Mouse (Mus musculus): ENCODE results near the gene Gm3776.
"Not testable (repeated sequence)": the region's sequence is repeated elsewhere in the genome, so short reads cannot be mapped to it uniquely, and the experiment has no call there.

Gm3776 gene

DNA sequence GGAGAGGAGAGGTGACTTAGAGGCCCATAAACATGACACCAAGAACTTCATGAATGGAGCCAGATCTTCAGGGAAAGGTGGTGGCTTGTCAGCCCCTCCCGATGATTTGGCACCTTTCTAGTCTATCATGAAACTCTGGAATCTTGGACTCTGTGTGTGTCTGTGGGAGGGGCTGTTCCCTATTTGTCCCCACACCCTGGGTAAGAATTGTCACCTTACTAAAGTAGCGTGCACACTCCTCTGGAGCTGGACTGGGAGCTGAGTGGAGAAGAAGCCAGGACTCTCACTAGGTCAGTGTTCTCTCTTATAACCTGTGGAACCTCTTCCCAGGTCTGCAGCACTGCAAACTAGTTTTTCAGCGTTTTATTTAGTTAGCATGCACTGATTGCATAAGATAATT is at the start of gene Gm3776:
TSS of gene Gm3776 (plus strand) at position 216 of the 400 bp plus-strand sequence.
- DNase-seq (ENCODE audit: low spot score in 2 of 2): not testable (repeated sequence)

DNA sequence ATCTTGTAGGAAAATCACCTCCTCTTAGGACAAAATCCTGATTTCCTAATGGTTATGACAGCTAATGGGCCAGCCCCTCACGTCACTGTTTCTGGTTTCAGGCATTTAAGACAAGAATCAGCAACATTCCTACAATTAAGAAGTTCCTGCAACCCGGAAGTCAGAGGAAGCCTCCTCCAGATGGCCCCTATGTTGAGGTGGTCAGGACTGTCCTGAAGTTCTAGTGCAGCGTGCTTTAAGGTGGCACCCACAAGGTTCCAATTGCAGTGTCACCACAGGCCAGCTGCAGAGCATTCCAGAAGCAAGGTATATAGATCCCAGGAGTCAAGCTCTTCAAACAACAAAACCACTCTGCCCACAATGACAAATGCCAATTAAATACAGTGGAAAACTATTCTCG is 48.0 kb upstream of the Gm3776 start:
- no peak for DNase-seq (ENCODE audit: low spot score in 2 of 2)

DNA sequence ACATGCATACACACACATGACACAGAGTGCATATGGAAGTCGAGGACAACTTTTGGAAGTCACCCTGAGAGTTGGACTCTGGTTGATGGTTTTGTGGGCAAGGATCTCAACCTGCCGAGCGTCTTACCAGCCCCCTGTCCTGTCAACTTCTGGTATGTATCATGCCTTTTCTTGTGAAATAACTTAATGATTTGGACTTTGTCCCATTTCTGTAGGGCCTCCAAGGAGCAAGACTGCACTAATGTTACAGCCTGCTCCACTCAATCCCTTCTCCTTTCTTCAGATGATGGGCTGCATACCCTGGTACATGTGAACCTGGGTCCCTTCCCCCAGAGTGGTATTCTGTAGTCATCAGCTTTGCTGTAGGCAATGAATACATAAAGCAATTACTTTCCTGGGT is 46.9 kb upstream of the Gm3776 start:
- DNase-seq (ENCODE audit: low spot score in 2 of 2): no peak

DNA sequence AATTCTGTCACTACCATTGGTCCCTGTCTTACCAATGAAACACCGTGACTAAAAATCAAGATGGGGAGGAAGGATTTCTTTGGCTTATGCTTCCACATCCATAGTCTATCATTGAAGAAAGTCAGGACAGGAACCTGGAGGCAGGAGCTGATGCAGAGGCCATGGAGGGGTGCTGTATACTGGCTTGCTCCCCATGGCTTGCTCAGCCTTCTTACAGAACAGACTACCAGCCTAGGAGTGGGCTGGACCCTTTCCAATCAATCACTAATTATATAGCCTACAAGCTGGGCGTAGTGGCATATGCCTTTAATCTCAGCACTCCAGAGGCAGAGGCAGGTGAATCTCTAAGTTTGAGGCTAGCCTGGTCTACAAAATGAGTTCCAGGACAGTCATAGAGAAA is 46.1 kb upstream of the Gm3776 start:
- no peak for DNase-seq (ENCODE audit: low spot score in 2 of 2)

DNA sequence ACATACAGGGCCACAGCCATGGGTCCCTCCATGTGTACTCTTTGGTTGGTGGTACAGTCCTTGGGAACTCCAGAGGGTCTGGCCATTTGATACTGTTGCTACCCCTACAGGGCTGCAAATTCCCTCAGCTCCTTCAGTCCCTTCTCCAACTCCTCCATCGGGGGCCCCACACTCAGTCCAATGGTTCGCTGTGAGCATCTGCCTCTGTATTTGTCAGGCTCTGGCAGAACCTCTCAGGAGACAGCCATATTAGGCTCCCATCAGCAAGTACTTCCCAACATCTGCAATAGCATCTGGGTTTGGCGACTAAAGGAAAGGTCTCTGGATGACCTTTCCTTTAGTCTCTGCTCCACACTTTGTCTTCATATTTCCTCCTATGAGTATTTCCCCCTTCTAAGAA is 45.4 kb upstream of the Gm3776 start:
- no peak for DNase-seq (ENCODE audit: low spot score in 2 of 2)

DNA sequence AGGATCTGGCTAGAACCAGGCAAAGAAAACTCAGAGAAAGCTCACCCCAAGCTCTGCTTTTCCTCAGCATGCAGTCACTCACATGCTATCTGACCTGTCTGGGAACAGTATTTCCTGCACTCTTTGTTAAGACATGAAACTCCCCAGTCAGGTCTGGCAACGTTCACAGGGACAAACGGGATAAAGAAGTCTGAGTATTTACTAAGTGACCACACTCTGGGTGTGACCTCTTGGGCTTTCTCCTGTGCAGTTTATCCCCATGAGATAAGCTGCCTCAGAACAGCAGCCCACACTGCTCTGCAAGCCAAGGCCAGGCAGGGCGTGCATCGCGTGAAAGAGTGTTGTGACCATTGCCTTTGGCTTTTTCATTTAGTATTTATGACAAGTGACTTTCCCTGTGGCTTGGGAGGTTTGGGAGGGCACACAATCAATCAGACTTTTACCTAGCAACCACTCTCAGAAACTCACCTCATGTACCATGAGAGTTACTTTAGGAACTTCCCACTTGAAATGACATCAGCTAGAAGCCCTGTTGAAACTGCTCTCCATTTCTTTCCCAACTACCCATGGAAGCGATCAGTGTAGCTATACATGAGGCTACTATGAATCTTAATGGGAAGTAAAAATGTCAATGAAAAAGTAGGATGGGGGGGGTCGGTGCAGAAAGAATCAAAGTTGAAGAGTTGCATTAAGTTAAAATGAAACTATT is 44.4 kb upstream of the Gm3776 start:
- DNase-seq (ENCODE audit: low spot score in 2 of 2): no peak

DNA sequence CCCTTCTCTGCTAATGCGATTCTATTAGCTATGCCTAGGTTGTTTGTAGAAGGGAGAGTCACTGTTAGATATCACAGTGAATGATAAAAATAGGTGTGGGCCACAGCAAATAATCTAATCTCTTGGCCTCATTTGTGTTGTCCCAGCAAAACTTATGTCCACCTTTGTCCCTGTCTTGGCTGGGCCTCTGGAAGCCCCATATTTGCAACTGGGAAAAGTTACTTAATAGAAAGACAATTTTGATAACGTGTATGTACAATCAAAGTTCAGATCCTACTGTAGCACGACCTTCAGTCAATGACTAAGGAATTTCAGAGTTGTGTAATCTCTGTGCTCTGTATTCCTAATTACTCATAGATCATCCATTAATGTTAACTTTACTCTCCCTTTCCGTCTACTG is 39.9 kb upstream of the Gm3776 start:
- DNase-seq (ENCODE audit: low spot score in 2 of 2): no peak

DNA sequence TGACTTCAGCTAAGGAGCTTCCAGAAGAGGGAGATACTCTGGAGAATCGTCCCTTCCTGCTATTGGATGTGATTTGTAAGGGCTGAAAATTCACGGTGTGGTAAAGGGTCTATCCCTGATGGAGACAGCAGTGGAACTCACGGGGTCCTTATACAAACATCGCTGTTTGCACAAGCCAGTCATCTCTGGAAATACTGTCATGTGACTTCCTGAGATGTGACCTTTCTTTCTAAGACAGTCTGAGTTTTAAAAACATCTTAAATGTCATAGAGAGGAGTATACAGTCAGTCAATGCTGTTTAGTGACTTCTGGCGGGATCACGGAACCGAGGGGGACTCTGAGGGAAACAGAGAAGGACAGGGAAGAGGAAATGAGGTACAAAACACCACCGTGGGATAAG is 34.3 kb upstream of the Gm3776 start:
- DNase-seq (ENCODE audit: low spot score in 2 of 2): no peak

DNA sequence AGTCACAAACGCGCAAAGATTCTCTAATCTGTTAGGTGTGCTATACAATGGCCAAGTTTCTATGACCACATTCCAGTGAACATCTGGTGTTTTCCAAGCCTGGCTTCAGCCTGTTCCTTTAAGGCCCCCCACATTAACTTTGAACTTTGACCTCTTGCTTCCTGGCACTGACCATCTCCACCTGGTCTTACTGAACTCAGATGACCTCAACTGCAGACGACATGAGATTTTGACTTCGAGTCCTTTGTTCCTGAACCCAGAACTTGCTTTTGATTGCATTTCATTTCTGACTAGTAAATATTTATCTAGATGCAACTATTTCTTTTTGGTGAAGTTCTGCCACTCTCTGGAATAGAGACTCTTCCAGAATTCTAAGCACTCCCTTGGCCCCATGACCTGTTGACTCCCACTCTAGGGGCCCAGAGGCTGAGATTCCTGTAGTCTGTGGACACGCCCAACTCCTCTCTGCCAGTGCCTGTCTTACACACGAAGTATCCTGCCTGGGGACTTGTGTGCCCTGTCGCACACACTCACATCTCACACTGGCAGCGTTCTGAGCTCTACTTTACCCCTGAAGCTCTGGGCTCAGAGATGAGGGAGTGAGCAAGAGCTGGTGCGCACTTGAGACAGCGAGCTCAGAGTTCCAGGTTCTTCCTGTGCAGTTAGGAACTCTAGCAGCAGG is 33.6 kb upstream of the Gm3776 start:
- no peak for DNase-seq (ENCODE audit: low spot score in 2 of 2)

DNA sequence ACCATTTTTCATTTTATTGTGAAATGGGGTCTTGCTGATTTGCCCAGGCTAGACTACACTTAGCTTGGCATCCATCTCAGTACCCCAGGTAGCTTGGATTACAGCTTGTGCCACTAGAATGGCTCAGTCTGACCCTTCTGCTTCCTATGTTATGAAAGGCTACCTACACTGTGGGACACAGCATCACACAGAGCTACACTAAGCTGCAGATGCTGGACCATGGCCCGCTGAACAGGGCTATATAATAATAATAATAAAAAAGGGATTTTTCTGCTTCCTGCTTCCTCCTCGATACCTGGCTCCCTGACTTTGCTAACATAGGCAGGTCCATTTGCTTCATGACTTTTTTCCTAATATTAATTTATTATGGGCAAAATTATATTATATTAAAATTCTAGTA is 32.5 kb upstream of the Gm3776 start:
- DNase-seq (ENCODE audit: low spot score in 2 of 2): no peak

DNA sequence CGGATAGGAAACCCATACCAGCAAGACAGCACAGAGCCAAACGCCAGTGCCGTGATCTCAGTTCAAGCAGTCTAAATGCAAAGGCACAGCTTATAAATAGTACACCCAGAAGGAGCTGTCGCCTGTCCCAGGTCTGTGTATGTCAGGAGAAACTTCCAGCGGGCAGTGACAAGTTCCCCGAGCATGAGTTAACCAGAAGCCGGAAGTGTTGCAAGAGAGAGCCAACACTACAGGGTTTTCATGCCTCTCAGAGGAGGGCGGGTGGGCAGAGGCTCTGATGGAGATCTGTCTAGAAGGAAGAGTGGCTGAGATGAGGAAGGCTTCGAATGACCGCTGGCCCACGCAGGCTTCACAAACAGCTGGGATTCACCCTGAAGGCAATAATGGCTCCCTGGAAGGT is 31.6 kb upstream of the Gm3776 start:
- DNase-seq (ENCODE audit: low spot score in 2 of 2): no peak

DNA sequence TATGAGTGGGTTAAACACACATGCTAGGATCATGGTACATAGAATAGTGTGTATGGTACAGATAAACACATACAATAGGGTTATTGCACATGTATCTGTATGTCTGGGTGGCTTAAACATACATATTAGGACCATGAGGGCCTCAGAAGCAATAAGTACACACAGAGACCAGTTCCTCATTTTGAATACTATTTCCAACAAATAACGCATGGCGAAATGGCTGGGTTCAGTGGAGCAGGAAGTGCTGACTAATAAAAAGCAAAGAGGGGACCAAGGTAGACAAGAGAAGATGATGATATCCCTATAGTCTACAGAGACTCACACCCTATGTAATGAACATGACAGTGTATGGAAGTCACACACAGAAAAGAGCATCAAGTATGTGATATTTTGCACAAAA is 28.8 kb upstream of the Gm3776 start:
- no peak for DNase-seq (ENCODE audit: low spot score in 2 of 2)

DNA sequence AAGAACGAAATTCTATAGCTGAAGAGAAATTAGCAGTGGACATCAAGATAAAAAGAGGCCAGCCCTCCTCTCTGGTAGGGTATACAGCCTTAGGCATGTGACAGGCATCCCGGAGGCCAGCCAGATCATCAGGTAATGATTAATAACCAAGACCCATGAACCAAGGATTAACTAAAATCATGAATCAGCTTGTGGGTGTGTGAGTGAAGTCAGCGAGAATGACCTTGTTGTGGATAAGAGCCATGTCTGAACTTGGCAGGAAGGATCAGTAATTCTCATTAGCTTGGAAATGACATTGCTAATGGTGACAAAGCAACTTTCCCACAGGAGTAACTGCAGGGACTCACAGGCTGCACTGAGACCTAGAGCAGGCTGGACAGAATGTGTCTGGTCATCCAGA is 27.3 kb upstream of the Gm3776 start:
- not testable (repeated sequence) for DNase-seq (ENCODE audit: low spot score in 2 of 2)

DNA sequence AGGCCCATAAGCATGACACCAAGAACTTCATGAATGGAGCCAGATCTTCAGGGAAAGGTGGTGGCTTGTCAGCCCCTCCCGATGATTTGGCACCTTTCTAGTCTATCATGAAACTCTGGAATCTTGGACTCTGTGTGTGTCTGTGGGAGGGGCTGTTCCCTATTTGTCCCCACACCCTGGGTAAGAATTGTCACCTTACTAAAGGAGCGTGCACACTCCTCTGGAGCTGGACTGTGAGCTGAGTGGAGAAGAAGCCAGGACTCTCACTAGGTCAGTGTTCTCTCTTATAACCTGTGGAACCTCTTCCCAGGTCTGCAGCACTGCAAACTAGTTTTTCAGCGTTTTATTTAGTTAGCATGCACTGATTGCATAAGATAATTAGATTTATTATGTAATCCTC is 26.5 kb upstream of the Gm3776 start, which contains the start of gene Gsta1:
TSS of gene Gsta1 (plus strand) at position 196 of the 400 bp plus-strand sequence.
- not testable (repeated sequence) for DNase-seq (ENCODE audit: low spot score in 2 of 2)

DNA sequence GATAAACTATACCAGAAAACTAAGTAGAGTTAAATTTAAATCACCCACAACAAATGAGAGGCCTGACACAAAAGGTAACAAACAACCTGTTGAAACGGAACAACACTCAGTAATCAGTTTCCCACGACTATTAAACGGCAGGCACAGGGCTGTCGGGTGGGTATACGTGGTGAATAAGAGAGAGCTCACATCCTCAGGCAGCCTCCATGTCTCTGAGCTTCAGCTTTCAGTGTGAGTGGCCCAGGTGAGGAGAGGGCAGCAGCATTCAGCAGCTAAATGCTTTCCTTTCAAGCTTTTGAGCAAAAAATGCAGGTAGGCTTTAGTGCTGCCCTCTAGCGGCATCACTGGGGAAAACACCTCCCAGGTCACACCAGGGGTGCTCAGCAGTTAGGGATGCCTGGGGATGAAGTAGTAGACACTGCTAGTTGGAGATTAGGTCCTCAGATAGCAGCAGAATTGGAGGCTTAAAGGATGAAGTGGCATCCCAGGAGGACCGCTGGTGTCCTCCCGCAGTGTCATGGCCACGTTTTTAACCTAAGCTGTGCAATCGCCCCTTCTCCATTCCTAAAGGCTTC is 23.7 kb upstream of the Gm3776 start:
- not testable (repeated sequence) for DNase-seq (ENCODE audit: low spot score in 2 of 2)

DNA sequence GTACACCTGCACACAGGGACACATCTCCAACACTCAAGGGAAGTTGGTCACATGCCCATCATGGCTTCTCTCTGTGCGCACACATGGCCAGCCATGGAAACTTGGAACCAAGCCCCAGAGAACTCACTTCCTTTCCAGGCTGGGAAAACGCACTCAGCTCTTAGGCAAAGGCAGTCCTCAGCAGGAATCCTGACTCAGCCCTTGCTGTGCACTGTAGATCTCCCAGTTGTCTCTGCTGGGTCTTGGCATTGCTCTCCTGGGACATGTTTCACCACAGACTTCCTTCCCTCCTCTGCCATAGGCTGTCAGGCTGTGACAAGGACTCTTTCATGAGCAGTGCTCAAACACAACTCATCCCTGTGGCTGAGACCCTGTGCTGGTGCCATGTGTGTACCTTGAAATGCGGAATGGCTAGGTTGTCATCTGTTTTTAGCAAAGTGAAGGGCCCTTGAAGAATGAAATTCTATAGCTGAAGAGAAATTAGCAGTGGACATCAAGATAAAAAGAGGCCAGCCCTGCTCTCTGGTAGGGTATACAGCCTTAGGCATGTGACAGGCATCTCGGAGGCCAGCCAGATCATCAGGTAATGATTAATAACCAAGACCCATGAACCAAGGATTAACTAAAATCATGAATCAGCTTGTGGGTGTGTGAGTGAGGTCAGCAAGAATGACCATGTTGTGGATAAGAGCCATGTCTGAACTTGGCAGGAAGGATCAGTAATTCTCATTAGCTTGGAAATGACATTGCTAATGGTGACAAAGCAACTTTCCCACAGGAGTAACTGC is 1.1 kb upstream of the Gm3776 start:
- DNase-seq (ENCODE audit: low spot score in 2 of 2): not testable (repeated sequence)

DNA sequence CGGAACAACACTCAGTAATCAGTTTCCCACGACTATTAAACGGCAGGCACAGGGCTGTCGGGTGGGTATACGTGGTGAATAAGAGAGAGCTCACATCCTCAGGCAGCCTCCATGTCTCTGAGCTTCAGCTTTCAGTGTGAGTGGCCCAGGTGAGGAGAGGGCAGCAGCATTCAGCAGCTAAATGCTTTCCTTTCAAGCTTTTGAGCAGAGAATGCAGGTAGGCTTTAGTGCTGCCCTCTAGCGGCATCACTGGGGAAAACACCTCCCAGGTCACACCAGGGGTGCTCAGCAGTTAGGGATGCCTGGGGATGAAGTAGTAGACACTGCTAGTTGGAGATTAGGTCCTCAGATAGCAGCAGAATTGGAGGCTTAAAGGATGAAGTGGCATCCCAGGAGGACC is 2.8 kb downstream of the Gm3776 start:
- peak; percentile 2 to 11 for DNase-seq (ENCODE audit: low spot score in 2 of 2)

DNA sequence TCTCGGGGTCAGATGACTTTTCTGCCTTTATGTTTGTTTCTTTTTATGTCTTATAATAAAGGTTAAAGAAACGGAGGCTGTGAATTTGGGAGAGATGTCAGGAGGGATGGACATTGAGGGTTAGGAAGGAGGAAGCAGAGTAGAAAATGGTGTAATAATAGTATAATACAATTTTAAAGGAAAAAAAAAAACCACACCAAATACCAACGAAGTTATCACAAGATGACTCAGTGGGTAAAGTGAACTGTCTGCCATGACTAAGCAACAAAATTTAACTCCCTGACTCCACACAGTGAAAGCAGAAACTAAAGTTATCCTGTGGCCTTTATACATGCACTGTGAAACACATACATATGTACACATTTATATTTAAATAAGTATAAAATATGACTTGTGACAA is 14.0 kb downstream of the Gm3776 start:
- not testable (repeated sequence) for DNase-seq (ENCODE audit: low spot score in 2 of 2)

DNA sequence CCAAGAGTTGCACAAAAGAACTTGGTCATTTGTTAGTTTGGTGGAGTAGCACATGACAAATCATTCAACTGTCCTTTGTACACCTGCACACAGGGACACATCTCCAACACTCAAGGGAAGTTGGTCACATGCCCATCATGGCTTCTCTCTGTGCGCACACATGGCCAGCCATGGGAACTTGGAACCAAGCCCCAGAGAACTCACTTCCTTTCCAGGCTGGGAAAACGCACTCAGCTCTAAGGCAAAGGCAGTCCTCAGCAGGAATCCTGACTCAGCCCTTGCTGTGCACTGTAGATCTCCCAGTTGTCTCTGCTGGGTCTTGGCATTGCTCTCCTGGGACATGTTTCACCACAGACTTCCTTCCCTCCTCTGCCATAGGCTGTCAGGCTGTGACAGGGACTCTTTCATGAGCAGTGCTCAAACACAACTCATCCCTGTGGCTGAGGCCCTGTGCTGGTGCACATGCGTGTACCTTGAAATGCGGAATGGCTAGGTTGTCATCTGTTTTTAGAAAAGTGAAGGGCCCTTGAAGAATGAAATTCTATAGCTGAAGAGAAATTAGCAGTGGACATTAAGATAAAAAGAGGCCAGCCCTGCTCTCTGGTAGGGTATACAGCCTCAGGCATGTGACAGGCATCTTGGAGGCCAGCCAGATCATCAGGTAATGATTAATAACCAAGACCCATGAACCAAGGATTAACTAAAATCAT is 25.2 kb downstream of the Gm3776 start:
- not testable (repeated sequence) for DNase-seq (ENCODE audit: low spot score in 2 of 2)

DNA sequence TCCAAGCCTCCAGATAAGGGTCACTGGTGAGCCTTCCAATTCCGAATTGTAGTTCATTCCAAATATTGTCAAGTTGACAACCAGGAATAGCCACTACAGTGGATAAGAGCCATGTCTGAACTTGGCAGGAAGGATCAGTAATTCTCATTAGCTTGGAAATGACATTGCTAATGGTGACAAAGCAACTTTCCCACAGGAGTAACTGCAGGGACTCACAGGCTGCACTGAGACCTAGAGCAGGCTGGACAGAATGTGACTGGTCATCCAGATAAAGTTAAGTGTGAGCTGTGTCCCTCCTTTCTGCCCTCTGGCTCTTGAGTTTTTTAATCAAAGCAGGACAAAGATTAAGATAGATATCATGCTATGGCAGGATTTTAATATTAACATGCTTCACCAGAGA is 32.1 kb downstream of the Gm3776 start:
- not testable (repeated sequence) for DNase-seq (ENCODE audit: low spot score in 2 of 2)

DNA sequence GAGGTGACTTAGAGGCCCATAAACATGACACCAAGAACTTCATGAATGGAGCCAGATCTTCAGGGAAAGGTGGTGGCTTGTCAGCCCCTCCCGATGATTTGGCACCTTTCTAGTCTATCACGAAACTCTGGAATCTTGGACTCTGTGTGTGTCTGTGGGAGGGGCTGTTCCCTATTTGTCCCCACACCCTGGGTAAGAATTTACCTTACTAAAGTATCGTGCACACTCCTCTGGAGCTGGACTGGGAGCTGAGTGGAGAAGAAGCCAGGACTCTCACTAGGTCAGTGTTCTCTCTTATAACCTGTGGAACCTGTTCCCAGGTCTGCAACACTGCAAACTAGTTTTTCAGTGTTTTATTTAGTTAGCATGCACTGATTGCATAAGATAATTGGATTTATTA is 32.8 kb downstream of the Gm3776 start, which contains the start of gene Gm10639:
TSS of gene Gm10639 (plus strand) at position 201 of the 400 bp plus-strand sequence.
- DNase-seq (ENCODE audit: low spot score in 2 of 2): not testable (repeated sequence)
